Mouse (Mus musculus) intestine, embryonic 14.5 days (tissue): ENCODE results near the gene Pitpnc1. TPM values are rescaled to one million over a fixed set of nuclear protein-coding genes. Genes with fewer than 3 reads are reported as not detected.

ENCODE experiments used
- ATAC-seq: fragments of 200-750 bp; cut with Nextera tagmentation; replicated peaks from 2 replicates; pipeline ENCODE4 v1.8.0; 2017; ENCODE audit warnings: low read depth, moderate number of reproducible peaks, moderate TSS enrichment, moderate library complexity; ENCODE audit not compliant: low FRiP score, low TSS enrichment
- DNase-seq: peaks from one replicate; pipeline ENCODE4 v3.0.0-alpha.2; 2018; ENCODE audit warnings: low spot score
- H3K27ac ChIP-seq: fragments of 300-500 bp; sonication (generic); 2 replicates; pipeline ENCODE4 v1.5.1; 2014; ENCODE audit warnings: low read depth, mild to moderate bottlenecking, control low read depth
- H3K27me3 ChIP-seq: fragments of 300-500 bp; sonication (generic); replicated peaks from 2 replicates; pipeline ENCODE4 v1.6.1; 2014; ENCODE audit warnings: low read length, control low read depth; ENCODE audit not compliant: control insufficient read depth, insufficient read depth
- H3K36me3 ChIP-seq: fragments of 300-500 bp; sonication (generic); 2 replicates; pipeline ENCODE4 v1.6.1; 2014; ENCODE audit warnings: low read length, control low read depth; ENCODE audit not compliant: control insufficient read depth, insufficient read depth
- H3K4me1 ChIP-seq: fragments of 300-500 bp; sonication (generic); replicated peaks from 2 replicates; pipeline ENCODE4 v1.6.1; 2014; ENCODE audit warnings: low read length, control low read depth, mixed read lengths; ENCODE audit not compliant: control insufficient read depth, insufficient read depth
- H3K4me2 ChIP-seq: fragments of 300-500 bp; sonication (generic); 2 replicates; pipeline ENCODE4 v1.6.1; 2014; ENCODE audit warnings: low read length
- H3K4me3 ChIP-seq: fragments of 300-500 bp; sonication (generic); 2 replicates; pipeline ENCODE4 v1.5.1; 2014; ENCODE audit warnings: low read depth, low read length, control low read depth, mixed read lengths
- H3K9ac ChIP-seq: fragments of 300-500 bp; sonication (generic); 2 replicates; pipeline ENCODE4 v1.6.1; 2014; ENCODE audit warnings: mild to moderate bottlenecking, low read length
- H3K9me3 ChIP-seq: fragments of 300-500 bp; sonication (generic); 2 replicates; pipeline ENCODE4 v1.6.1; 2016; ENCODE audit warnings: low read length, control low read depth; ENCODE audit not compliant: control insufficient read depth
- WGBS: fragments of 180-500 bp; shearing (Covaris S2); extraction: QIAGEN DNeasy Blood & Tissue Kit; methylation state at CpG from one replicate; pipeline ENCODE4 v1.1.7; 2014; 5-methylcytosine and 5-hydroxymethylcytosine counted together
- polyA plus RNA-seq: library from polyadenylated mRNA; unstranded; fragments of >200 nt; fragmentation: Nextera tagmentation; extraction: Ambion mirVana; gene quantifications from 2 replicates; pipeline ENCODE4 v1.2.1, GENCODE M21; 2014

The Pitpnc1 gene
- polyA plus RNA-seq, 1 experiment from 2014 or later = 18.2 TPM

GRCm38 (mm10) chr11:107471071-107471720 is 697 bp upstream of the Pitpnc1 start:
- Histone ChIP-seq H3K9ac (peak overlapping the region; percentile 84), H3K9me3 (no peaks in the 10 kb centered on the region), H3K4me3 (peak overlapping the region; percentile 90), H3K36me3 (no peaks in the 10 kb centered on the region), H3K27ac (peak overlapping the region; percentile 87), H3K4me2 (peak overlapping the region; percentile 85), H3K4me1 (peaks cover 16% of the 10 kb centered on the region), H3K27me3 (no peaks in the 10 kb centered on the region)
- WGBS = 4% methylated on average over 11 of the region's 11 CpGs
- no peak for ATAC-seq
- DNase-seq = no peak

- ATAC-seq (peak; percentile 33), DNase-seq (peak; percentile 89)
- no peaks in the 10 kb centered on the region for H3K36me3 ChIP-seq
- H3K9ac ChIP-seq = peak overlapping the region; percentile 84
- H3K27ac ChIP-seq = peak overlapping the region; percentile 87
- peaks cover 16% of the 10 kb centered on the region for H3K4me1 ChIP-seq
- WGBS = under 1% methylated on average over 59 of the region's 59 CpGs
- peak overlapping the region; percentile 85 for H3K4me2 ChIP-seq
- no peaks in the 10 kb centered on the region for H3K9me3 ChIP-seq
- no peaks in the 10 kb centered on the region for H3K27me3 ChIP-seq
- H3K4me3 ChIP-seq = peak overlapping the region; percentile 90
Observed at GRCm38 (mm10) chr11:107469523-107470371, 752 bp downstream of the Pitpnc1 start.

- under 1% methylated on average over 38 of the region's 38 CpGs for WGBS
- Histone ChIP-seq H3K27ac (peak overlapping the region; percentile 87), H3K9me3 (no peaks in the 10 kb centered on the region), H3K4me3 (peak overlapping the region; percentile 90), H3K27me3 (no peaks in the 10 kb centered on the region), H3K9ac (peak overlapping the region; percentile 84), H3K4me2 (peak overlapping the region; percentile 85), H3K4me1 (peaks cover 16% of the 10 kb centered on the region), H3K36me3 (no peaks in the 10 kb centered on the region)
- DNase-seq (no peak), ATAC-seq (peak; percentile 80)
Observed at GRCm38 (mm10) chr11:107469031-107469522, 1.4 kb downstream of the Pitpnc1 start.

DNA sequence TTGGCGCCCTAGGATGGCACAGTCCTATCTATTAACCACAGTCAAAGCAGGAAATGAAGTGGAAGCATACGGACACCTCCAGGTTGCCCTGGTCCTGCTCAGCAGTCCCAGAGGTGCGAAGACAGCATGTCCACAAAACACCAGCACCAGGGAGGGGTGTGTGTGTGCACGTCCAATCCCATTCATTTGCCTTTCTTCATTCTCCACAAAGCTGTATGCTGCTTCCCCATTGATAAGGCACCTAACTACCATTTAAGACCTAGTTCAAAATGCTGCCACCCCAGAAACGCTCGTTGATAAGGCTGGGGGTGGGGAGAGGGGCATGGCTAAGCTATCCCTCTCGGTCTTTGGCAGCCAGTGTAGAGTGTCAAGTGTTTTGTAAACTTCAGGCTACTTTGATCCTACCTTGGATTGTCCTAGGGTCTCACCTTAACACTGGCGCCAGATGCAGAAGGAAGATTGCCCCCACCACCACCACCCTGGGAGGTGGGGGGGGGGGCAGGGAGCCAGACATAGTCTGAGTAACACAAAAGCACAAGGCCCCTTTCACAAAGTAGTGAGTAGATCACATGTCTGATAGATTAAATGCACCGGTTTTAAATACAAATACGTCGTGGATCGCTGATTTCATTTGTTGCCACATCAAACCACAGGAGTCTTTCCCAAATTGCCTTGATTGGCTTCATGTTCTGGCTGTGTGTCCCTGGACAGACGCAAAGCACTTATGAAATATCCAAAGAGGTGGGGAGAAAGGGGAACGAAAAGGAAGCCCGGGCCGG is 2.1 kb downstream of the Pitpnc1 start:
- Histone ChIP-seq H3K4me1 (peaks cover 16% of the 10 kb centered on the region), H3K27ac (peak overlapping the region; percentile 87; the same call in 1 of the 2 replicates), H3K4me2 (peak overlapping the region; percentile 85), H3K27me3 (no peaks in the 10 kb centered on the region), H3K9ac (peak overlapping the region; percentile 84), H3K4me3 (peak overlapping the region; percentile 90), H3K36me3 (no peaks in the 10 kb centered on the region), H3K9me3 (no peaks in the 10 kb centered on the region)
- DNase-seq = no peak
- WGBS = 22% methylated on average over 16 of the region's 16 CpGs
- no peak for ATAC-seq

DNA sequence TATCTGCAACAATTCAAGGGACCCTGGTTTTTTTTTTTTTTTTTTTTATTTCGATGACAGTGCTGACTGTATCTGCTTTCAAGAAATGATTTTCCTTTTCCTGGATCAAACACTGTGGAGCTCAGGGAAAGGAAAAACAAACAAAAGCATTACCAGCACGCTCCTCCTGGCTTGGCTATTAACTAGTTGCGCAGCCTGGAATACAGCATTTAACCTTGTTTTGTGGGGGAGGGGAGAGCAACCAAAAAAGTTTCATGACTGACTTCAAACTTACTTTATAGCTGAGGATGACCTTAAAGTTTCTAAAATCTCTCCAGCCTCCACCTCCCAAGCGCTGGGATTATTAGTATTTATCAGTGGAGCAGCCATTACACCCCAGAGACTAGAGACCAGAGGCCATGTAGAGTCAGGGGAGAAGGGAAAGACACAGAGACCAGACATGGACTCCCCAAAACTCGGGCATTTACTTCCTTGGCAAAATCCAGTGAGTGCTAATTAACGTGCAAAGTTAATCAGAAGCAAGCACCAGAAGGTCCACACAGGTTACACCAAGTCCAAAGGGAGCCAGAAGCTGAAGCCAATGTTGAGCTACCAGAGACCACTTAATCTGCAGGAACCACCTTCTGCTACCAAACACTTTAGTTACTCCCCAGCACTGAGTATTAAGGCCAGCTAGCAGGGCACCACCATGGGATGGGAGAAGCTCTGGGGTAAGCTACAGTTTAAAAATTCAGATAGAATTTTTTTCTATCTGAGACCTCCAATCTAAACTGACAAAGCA is 3.7 kb downstream of the Pitpnc1 start:
- H3K9ac ChIP-seq = no peak overlapping the region
- H3K4me1 ChIP-seq = peaks cover 12% of the 10 kb centered on the region
- H3K4me2 ChIP-seq = no peak overlapping the region
- 71% methylated on average over 6 of the region's 6 CpGs for WGBS
- no peaks in the 10 kb centered on the region for H3K27me3 ChIP-seq
- no peak overlapping the region for H3K27ac ChIP-seq
- H3K4me3 ChIP-seq = no peak overlapping the region
- DNase-seq (no peak), ATAC-seq (no peak)
- no peaks in the 10 kb centered on the region for H3K9me3 ChIP-seq
- no peaks in the 10 kb centered on the region for H3K36me3 ChIP-seq

- ATAC-seq (no peak), DNase-seq (no peak)
- WGBS = 40% methylated on average over 1 of the region's 1 CpGs
- no peak overlapping the region for H3K4me3 ChIP-seq
- H3K27me3 ChIP-seq = no peaks in the 10 kb centered on the region
- H3K27ac ChIP-seq = no peak overlapping the region
- no peaks in the 10 kb centered on the region for H3K9me3 ChIP-seq
- H3K4me2 ChIP-seq = no peak overlapping the region
- no peak overlapping the region for H3K9ac ChIP-seq
- no peaks in the 10 kb centered on the region for H3K36me3 ChIP-seq
- H3K4me1 ChIP-seq = peaks cover 8% of the 10 kb centered on the region
Observed at GRCm38 (mm10) chr11:107465969-107466368, 4.5 kb downstream of the Pitpnc1 start.

DNA sequence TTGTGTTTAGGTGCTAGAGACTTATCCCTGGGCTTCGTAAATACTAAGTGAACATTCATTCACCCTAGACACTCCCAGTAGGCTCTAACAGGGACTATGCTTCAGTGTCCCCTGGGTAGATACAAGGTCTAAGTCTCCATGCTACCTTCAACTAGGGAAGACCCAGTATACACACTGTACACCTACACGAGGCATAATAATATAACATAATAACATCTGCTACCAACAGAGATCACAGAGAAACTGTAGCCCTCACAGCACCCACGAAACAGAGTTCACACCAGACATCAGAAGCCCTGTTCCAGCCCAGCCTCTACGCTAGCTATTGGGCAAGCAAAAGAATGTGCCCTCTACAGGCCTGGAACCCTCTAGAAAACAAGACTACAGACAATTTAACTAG is 5.5 kb downstream of the Pitpnc1 start:
- no peak overlapping the region for H3K4me2 ChIP-seq
- no peak overlapping the region for H3K4me3 ChIP-seq
- no peaks in the 10 kb centered on the region for H3K36me3 ChIP-seq
- no peak overlapping the region for H3K9ac ChIP-seq
- WGBS = 93% methylated on average over 4 of the region's 4 CpGs
- H3K27me3 ChIP-seq = no peaks in the 10 kb centered on the region
- H3K27ac ChIP-seq = no peak overlapping the region
- H3K4me1 ChIP-seq = peaks cover 8% of the 10 kb centered on the region
- DNase-seq (no peak), ATAC-seq (no peak)
- H3K9me3 ChIP-seq = no peaks in the 10 kb centered on the region

GRCm38 (mm10) chr11:107464141-107464540 is 6.4 kb downstream of the Pitpnc1 start:
- no peak overlapping the region for H3K27ac ChIP-seq
- WGBS = 65% methylated on average over 6 of the region's 6 CpGs
- no peak overlapping the region for H3K9ac ChIP-seq

More at GRCm38 (mm10) chr11:107464141-107464540, 6.4 kb downstream of the Pitpnc1 start:
- H3K9me3 ChIP-seq = no peaks in the 10 kb centered on the region
- no peak overlapping the region for H3K4me2 ChIP-seq
- H3K4me1 ChIP-seq = peaks cover 8% of the 10 kb centered on the region
- no peaks in the 10 kb centered on the region for H3K27me3 ChIP-seq
- no peak for ATAC-seq
- no peak for DNase-seq
- no peak overlapping the region for H3K4me3 ChIP-seq
- no peaks in the 10 kb centered on the region for H3K36me3 ChIP-seq
